Mouse (Mus musculus) limb, embryonic 14.5 days (tissue): ENCODE results near the gene Thsd4. TPM values are rescaled to one million over a fixed set of nuclear protein-coding genes. Genes with fewer than 3 reads are reported as not detected.

ENCODE experiments used
- ATAC-seq: fragments of 200-750 bp; cut with Nextera tagmentation; 2 replicates; pipeline ENCODE4 v1.8.0; 2017; ENCODE audit warnings: low read depth, moderate number of reproducible peaks, moderate TSS enrichment; ENCODE audit not compliant: low FRiP score
- DNase-seq: peaks from one replicate; pipeline ENCODE4 v3.0.0-alpha.2; 2015; ENCODE audit warnings: low spot score
- H3K27ac ChIP-seq: fragments of 300-500 bp; sonication (generic); replicated peaks from 2 replicates; pipeline ENCODE4 v1.5.1; 2014; ENCODE audit warnings: low read depth, mild to moderate bottlenecking, low read length, moderate library complexity, mixed read lengths
- H3K27me3 ChIP-seq: fragments of 300-500 bp; sonication (generic); 2 replicates; pipeline ENCODE4 v1.6.1; 2014; ENCODE audit warnings: low read length, mixed read lengths; ENCODE audit not compliant: control insufficient read depth, insufficient read depth
- H3K36me3 ChIP-seq: fragments of 300-500 bp; sonication (generic); 2 replicates; pipeline ENCODE4 v1.6.1; 2014; ENCODE audit warnings: mild to moderate bottlenecking, low read length, moderate library complexity, mixed read lengths; ENCODE audit not compliant: control insufficient read depth, insufficient read depth
- H3K4me1 ChIP-seq: fragments of 300-500 bp; sonication (generic); 2 replicates; pipeline ENCODE4 v1.6.1; 2014; ENCODE audit warnings: antibody characterized with exemption, low read length, mixed read lengths; ENCODE audit not compliant: control insufficient read depth, insufficient read depth
- H3K4me2 ChIP-seq: fragments of 300-500 bp; sonication (generic); replicated peaks from 2 replicates; pipeline ENCODE4 v1.6.1; 2014; ENCODE audit warnings: low read depth, mild to moderate bottlenecking, low read length, moderate library complexity; ENCODE audit not compliant: severe bottlenecking
- H3K4me3 ChIP-seq: fragments of 300-500 bp; sonication (generic); replicated peaks from 2 replicates; pipeline ENCODE4 v1.5.1; 2014; ENCODE audit warnings: low read length
- H3K9ac ChIP-seq: fragments of 300-500 bp; sonication (generic); 2 replicates; pipeline ENCODE4 v1.6.1; 2014; ENCODE audit warnings: mild to moderate bottlenecking, low read depth, low read length, moderate library complexity; ENCODE audit not compliant: severe bottlenecking
- H3K9me3 ChIP-seq: fragments of 300-500 bp; sonication (generic); 2 replicates; pipeline ENCODE4 v1.6.1; 2016; ENCODE audit warnings: low read length; ENCODE audit not compliant: control insufficient read depth
- POLR2A ChIP-seq: fragments of 200-500 bp; IDR thresholded peaks from 2 replicates; pipeline ENCODE4 v1.8.0; 2012; ENCODE audit warnings: inconsistent platforms, mild to moderate bottlenecking, moderate library complexity, borderline replicate concordance; ENCODE audit not compliant: insufficient read depth, insufficient read length; ENCODE audit errors: extremely low read depth
- WGBS: fragments of 180-500 bp; shearing (Covaris S2); extraction: QIAGEN DNeasy Blood & Tissue Kit; methylation state at CpG from one replicate; pipeline ENCODE4 v1.1.7; 2014; 5-methylcytosine and 5-hydroxymethylcytosine counted together
- polyA plus RNA-seq, 2 experiments: library from polyadenylated mRNA; depleted of rRNA in 1 of 2; stranded (reverse) in 1 of 2; unstranded in 1 of 2; fragments of >200 nt; fragmentation: Nextera tagmentation in 1 of 2; extraction: Ambion mirVana in 1 of 2; gene quantifications; 2 replicates each; pipeline versions ENCODE4 v1.2.1 to v1.2.3; 2012 to 2014

The Thsd4 gene
- polyA plus RNA-seq, 2 experiments = 30.8 to 31.2 TPM

- ATAC-seq (no peak), DNase-seq (no peak)
- Histone ChIP-seq H3K9me3 (no peaks in the 10 kb centered on the region), H3K4me1 (peaks cover 10% of the 10 kb centered on the region; the same call in 1 of the 2 replicates), H3K4me3 (no peak overlapping the region), H3K36me3 (no peaks in the 10 kb centered on the region), H3K27ac (no peak overlapping the region), H3K4me2 (no peak overlapping the region), H3K9ac (no peak overlapping the region), H3K27me3 (no peaks in the 10 kb centered on the region)
- WGBS = 49% methylated on average over 2 of the region's 2 CpGs
- TF ChIP-seq POLR2A = no peak
Observed at GRCm38 (mm10) chr9:60220431-60220830, 301.4 kb downstream of the Thsd4 start.

GRCm38 (mm10) chr9:60218396-60218795, 303.4 kb downstream of the Thsd4 start:
- Histone ChIP-seq H3K27me3 (no peaks in the 10 kb centered on the region), H3K4me1 (peaks cover 12% of the 10 kb centered on the region; the same call in 1 of the 2 replicates), H3K36me3 (no peaks in the 10 kb centered on the region), H3K9me3 (no peaks in the 10 kb centered on the region), H3K27ac (no peak overlapping the region), H3K4me2 (no peak overlapping the region), H3K4me3 (no peak overlapping the region), H3K9ac (no peak overlapping the region)
- DNase-seq (no peak), ATAC-seq (no peak)
- WGBS = 45% methylated on average over 6 of the region's 6 CpGs
- no peak for TF ChIP-seq POLR2A

- no peak for ATAC-seq
- H3K4me3 ChIP-seq = no peak overlapping the region
- no peaks in the 10 kb centered on the region for H3K27me3 ChIP-seq
- 88% methylated on average over 6 of the region's 6 CpGs for WGBS
- no peak overlapping the region for H3K27ac ChIP-seq
- H3K4me1 ChIP-seq = peaks cover 19% of the 10 kb centered on the region
- H3K4me2 ChIP-seq = no peak overlapping the region
- H3K36me3 ChIP-seq = no peaks in the 10 kb centered on the region
- no peak overlapping the region for H3K9ac ChIP-seq
- no peak for DNase-seq
- TF ChIP-seq POLR2A = no peak
- H3K9me3 ChIP-seq = no peaks in the 10 kb centered on the region
Observed at GRCm38 (mm10) chr9:60216029-60216428, 305.8 kb downstream of the Thsd4 start.

GRCm38 (mm10) chr9:60213111-60213510, 308.7 kb downstream of the Thsd4 start:
- Histone ChIP-seq H3K9ac (no peak overlapping the region), H3K4me1 (peaks cover 8% of the 10 kb centered on the region), H3K4me2 (no peak overlapping the region), H3K36me3 (no peaks in the 10 kb centered on the region), H3K9me3 (no peaks in the 10 kb centered on the region), H3K4me3 (no peak overlapping the region), H3K27me3 (no peaks in the 10 kb centered on the region), H3K27ac (no peak overlapping the region)
- ATAC-seq (no peak), DNase-seq (no peak)
- 17% methylated on average over 1 of the region's 1 CpGs for WGBS
- TF ChIP-seq POLR2A = no peak

GRCm38 (mm10) chr9:60208843-60209242, 313.0 kb downstream of the Thsd4 start:
- no peaks in the 10 kb centered on the region for H3K27me3 ChIP-seq

GRCm38 (mm10) chr9:60203141-60203540, 318.7 kb downstream of the Thsd4 start:
- DNase-seq (no peak), ATAC-seq (no peak)
- H3K4me3 ChIP-seq = no peak overlapping the region
- no peak overlapping the region for H3K4me2 ChIP-seq
- 70% methylated on average over 7 of the region's 7 CpGs for WGBS
- TF ChIP-seq POLR2A = no peak
- no peak overlapping the region for H3K27ac ChIP-seq
- H3K9me3 ChIP-seq = no peaks in the 10 kb centered on the region
- no peaks in the 10 kb centered on the region for H3K27me3 ChIP-seq
- no peaks in the 10 kb centered on the region for H3K36me3 ChIP-seq
- H3K4me1 ChIP-seq = 0 out of 2 replicates have a peak, but pooled peaks cover 2% of the 10 kb centered on the region
- H3K9ac ChIP-seq = no peak overlapping the region

More at GRCm38 (mm10) chr9:60208843-60209242, 313.0 kb downstream of the Thsd4 start:
- H3K9me3 ChIP-seq = no peaks in the 10 kb centered on the region
- DNase-seq (no peak), ATAC-seq (no peak)
- WGBS = 93% methylated on average over 1 of the region's 1 CpGs
- TF ChIP-seq POLR2A = no peak
- H3K4me2 ChIP-seq = no peak overlapping the region
- H3K4me3 ChIP-seq = no peak overlapping the region
- H3K4me1 ChIP-seq = peaks cover 8% of the 10 kb centered on the region
- H3K36me3 ChIP-seq = no peaks in the 10 kb centered on the region
- no peak overlapping the region for H3K9ac ChIP-seq
- H3K27ac ChIP-seq = no peak overlapping the region
